ENCODE assay signal across 8 mouse cellular contexts in genomic region chr9:106225469-106226150, GRCm38 (mm10). TPM values are rescaled to one million over a fixed set of nuclear protein-coding genes. Genes with fewer than 3 reads are reported as not detected.
A peak's percentile ranks its signal among the peaks of the same experiment; 100 is the strongest.
DNase-seq lines count a peak whose midpoint lies in the region; ATAC-seq and TF ChIP-seq lines count a peak whose summit lies in the region.

No protein-coding gene starts in this region.

- peaks cover 5% of the 10 kb centered on the region; the same call in 1 of the 2 replicates for H3K4me1 ChIP-seq in kidney, postnatal 0 days (replicated peaks; ENCODE audit: insufficient read depth, low read length)
- no peaks in the 10 kb centered on the region; the same call in 1 of the 2 replicates for H3K4me1 ChIP-seq in embryonic facial prominence, embryonic 12.5 days
- H3K4me1 ChIP-seq in hindbrain, postnatal 0 days (ENCODE audit: insufficient read depth, low read length), result peaks cover 6% of the 10 kb centered on the region; the same call in 1 of the 2 replicates
- peaks cover 6% of the 10 kb centered on the region; the same call in 1 of the 2 replicates for H3K4me1 ChIP-seq in midbrain, embryonic 16.5 days (ENCODE audit: control insufficient read depth, insufficient read depth, low read length)

- no peaks in the 10 kb centered on the region for H3K27me3 ChIP-seq in kidney, postnatal 0 days (ENCODE audit: insufficient read depth, low read length)
- peaks cover 18% of the 10 kb centered on the region for H3K27me3 ChIP-seq in embryonic facial prominence, embryonic 12.5 days
- H3K27me3 ChIP-seq in hindbrain, postnatal 0 days (ENCODE audit: insufficient read depth, low read length), result 0 out of 2 replicates have a peak, but pooled peaks cover 4% of the 10 kb centered on the region
- no peaks in the 10 kb centered on the region for H3K27me3 ChIP-seq in midbrain, embryonic 16.5 days (ENCODE audit: control insufficient read depth, insufficient read depth, low read depth, low read length)

- peak overlapping the region; percentile 65 for H3K4me2 ChIP-seq in kidney, postnatal 0 days (ENCODE audit: low read length)
- H3K4me2 ChIP-seq in embryonic facial prominence, embryonic 12.5 days (replicated peaks), result peak overlapping the region; percentile 61
- peak overlapping the region; percentile 56 for H3K4me2 ChIP-seq in hindbrain, postnatal 0 days (ENCODE audit: low read depth, low read length)
- peak overlapping the region; percentile 70 for H3K4me2 ChIP-seq in midbrain, embryonic 16.5 days (ENCODE audit: low read length)

- TF ChIP-seq CTCF in kidney, postnatal 0 days (IDR thresholded peaks at IDR 0.05; ENCODE audit: low read depth), result no peak
- no peak for TF ChIP-seq CTCF in hindbrain, postnatal 0 days (IDR thresholded peaks at IDR 0.05; ENCODE audit: low read depth)

- H3K9ac ChIP-seq in kidney, postnatal 0 days (ENCODE audit: low read depth, low read length), result no peak overlapping the region; the same call in 1 of the 2 replicates
- H3K9ac ChIP-seq in embryonic facial prominence, embryonic 12.5 days, result peak overlapping the region; percentile 36
- peak overlapping the region; percentile 40; the same call in 1 of the 2 replicates for H3K9ac ChIP-seq in hindbrain, postnatal 0 days (replicated peaks; ENCODE audit: low read length)
- H3K9ac ChIP-seq in midbrain, embryonic 16.5 days (ENCODE audit: low read depth, low read length), result peak overlapping the region; percentile 65

- peak overlapping the region; percentile 24 for H3K4me3 ChIP-seq in kidney, postnatal 0 days (replicated peaks; ENCODE audit: low read depth, low read length)
- H3K4me3 ChIP-seq in embryonic facial prominence, embryonic 12.5 days, result peak overlapping the region; percentile 32
- peak overlapping the region; percentile 32 for H3K4me3 ChIP-seq in hindbrain, postnatal 0 days (ENCODE audit: low read length)
- peak overlapping the region; percentile 35 for H3K4me3 ChIP-seq in midbrain, embryonic 16.5 days (ENCODE audit: low read depth, low read length)

- intact Hi-C loops in left cerebral cortex, postnatal 36 days (cut with DNase I), result no loop called here

- H3K36me3 ChIP-seq in kidney, postnatal 0 days (ENCODE audit: insufficient read depth, low read length), result no peaks in the 10 kb centered on the region
- no peaks in the 10 kb centered on the region for H3K36me3 ChIP-seq in embryonic facial prominence, embryonic 12.5 days
- H3K36me3 ChIP-seq in hindbrain, postnatal 0 days (ENCODE audit: insufficient read depth, low read length), result no peaks in the 10 kb centered on the region
- no peaks in the 10 kb centered on the region for H3K36me3 ChIP-seq in midbrain, embryonic 16.5 days (ENCODE audit: control insufficient read depth, insufficient read depth, low read length)

- H3K27ac ChIP-seq in kidney, postnatal 0 days, result peak overlapping the region; percentile 19; the same call in 1 of the 2 replicates
- no peak overlapping the region for H3K27ac ChIP-seq in embryonic facial prominence, embryonic 12.5 days
- peak overlapping the region; percentile 9 for H3K27ac ChIP-seq in hindbrain, postnatal 0 days
- peak overlapping the region; percentile 57 for H3K27ac ChIP-seq in midbrain, embryonic 16.5 days (ENCODE audit: low read length)

- DNase-seq in kidney, postnatal 0 days (ENCODE audit: low spot score), result no peak
- no peak for DNase-seq in kidney, postnatal 25 days
- DNase-seq in hindbrain, postnatal 0 days (ENCODE audit: low spot score), result no peak
- no peak for DNase-seq in left cerebral cortex, postnatal 36 days (ENCODE audit: low spot score in 2 of 2)
- no peak for DNase-seq in cerebellum, postnatal 14 days

- ATAC-seq in kidney, postnatal 0 days (replicated peaks; ENCODE audit: low FRiP score, low read depth), result 0 out of 2 replicates have a peak, but pooled peaks have one; percentile 2
- no peak for ATAC-seq in embryonic facial prominence, embryonic 12.5 days (ENCODE audit: insufficient number of reproducible peaks, insufficient read depth, low FRiP score, low TSS enrichment)
- ATAC-seq in hindbrain, postnatal 0 days, result no peak
- 0 out of 2 replicates have a peak, but pooled peaks have one; percentile 13 for ATAC-seq in midbrain, embryonic 16.5 days
- no peak for ATAC-seq in megakaryocyte progenitor cell, adult 5-6 weeks (replicated peaks; ENCODE audit: poor library complexity)

- 60% methylated on average over 24 of the region's 24 CpGs for WGBS in kidney, postnatal 0 days
- 61% methylated on average over 24 of the region's 24 CpGs for WGBS in embryonic facial prominence, embryonic 12.5 days
- WGBS in hindbrain, postnatal 0 days, result 59% methylated on average over 24 of the region's 24 CpGs
- 62% methylated on average over 24 of the region's 24 CpGs for WGBS in midbrain, embryonic 16.5 days

- H3K9me3 ChIP-seq in kidney, postnatal 0 days (replicated peaks; ENCODE audit: low read length), result no peaks in the 10 kb centered on the region
- H3K9me3 ChIP-seq in embryonic facial prominence, embryonic 12.5 days, result no peaks in the 10 kb centered on the region
- no peaks in the 10 kb centered on the region for H3K9me3 ChIP-seq in hindbrain, postnatal 0 days (ENCODE audit: low read length)
- H3K9me3 ChIP-seq in midbrain, embryonic 16.5 days (replicated peaks; ENCODE audit: control insufficient read depth, low read length, poor library complexity, severe bottlenecking), result no peaks in the 10 kb centered on the region

RNA-seq across cellular contexts. Expression of gene Tlr9, which starts 3.2 kb away (rescaled TPM):
- polyA plus RNA-seq in kidney, postnatal 0 days (2015; fragmentation: Nextera tagmentation; extraction: Ambion mirVana), result 0.06 and 0.07 TPM in 2 replicates
- not detected in 2 replicates for polyA plus RNA-seq in embryonic facial prominence, embryonic 12.5 days (2016; fragmentation: Nextera tagmentation; extraction: Ambion mirVana)
- 0.36 and 0.37 TPM in 2 replicates for total RNA-seq in hindbrain, postnatal 0 days (2014; rRNA removed)
- polyA plus RNA-seq in hindbrain, postnatal 0 days (2015; fragmentation: Nextera tagmentation; extraction: Ambion mirVana), result 0.09 and 0.11 TPM in 2 replicates
- polyA plus RNA-seq in midbrain, embryonic 16.5 days (2015; fragmentation: Nextera tagmentation; extraction: Ambion mirVana), result not detected in 2 replicates
- 1 to 10 TPM in 1 of 2 experiments, under 1 TPM in 1; 0.89 to 1.3 TPM for total RNA-seq in left cerebral cortex, postnatal 36 days (2021)
- total RNA-seq in megakaryocyte progenitor cell, adult 5-6 weeks (2015), result 2.2 and 4.5 TPM in 2 replicates
- 0.37 and 0.46 TPM in 2 replicates for total RNA-seq in megakaryocyte progenitor cell, adult 5-6 weeks (2017)

RNA-seq across cellular contexts. Expression of gene Twf2, which starts 22.7 kb away (rescaled TPM):
- 44.0 and 51.1 TPM in 2 replicates for polyA plus RNA-seq in kidney, postnatal 0 days (2015; fragmentation: Nextera tagmentation; extraction: Ambion mirVana)
- 66.7 and 70.6 TPM in 2 replicates for polyA plus RNA-seq in embryonic facial prominence, embryonic 12.5 days (2016; fragmentation: Nextera tagmentation; extraction: Ambion mirVana)
- 57.4 and 72.6 TPM in 2 replicates for total RNA-seq in hindbrain, postnatal 0 days (2014; rRNA removed)
- 42.0 and 43.9 TPM in 2 replicates for polyA plus RNA-seq in hindbrain, postnatal 0 days (2015; fragmentation: Nextera tagmentation; extraction: Ambion mirVana)
- 49.5 and 52.1 TPM in 2 replicates for polyA plus RNA-seq in midbrain, embryonic 16.5 days (2015; fragmentation: Nextera tagmentation; extraction: Ambion mirVana)
- total RNA-seq in left cerebral cortex, postnatal 36 days (2021), result 10 to 100 TPM; 60.6 to 63.0 TPM
- total RNA-seq in megakaryocyte progenitor cell, adult 5-6 weeks (2015), result 45.1 and 46.4 TPM in 2 replicates
- 67.5 and 80.6 TPM in 2 replicates for total RNA-seq in megakaryocyte progenitor cell, adult 5-6 weeks (2017)

RNA-seq across cellular contexts. Expression of gene Alas1, which starts 22.8 kb away (rescaled TPM):
- 142 and 152 TPM in 2 replicates for polyA plus RNA-seq in kidney, postnatal 0 days (2015; fragmentation: Nextera tagmentation; extraction: Ambion mirVana)
- 97.8 and 107 TPM in 2 replicates for polyA plus RNA-seq in embryonic facial prominence, embryonic 12.5 days (2016; fragmentation: Nextera tagmentation; extraction: Ambion mirVana)
- total RNA-seq in hindbrain, postnatal 0 days (2014; rRNA removed), result 80.9 and 92.7 TPM in 2 replicates
- polyA plus RNA-seq in hindbrain, postnatal 0 days (2015; fragmentation: Nextera tagmentation; extraction: Ambion mirVana), result 80.4 and 92.3 TPM in 2 replicates
- polyA plus RNA-seq in midbrain, embryonic 16.5 days (2015; fragmentation: Nextera tagmentation; extraction: Ambion mirVana), result 108 and 112 TPM in 2 replicates
- total RNA-seq in left cerebral cortex, postnatal 36 days (2021), result 100 to 1,000 TPM; 138 TPM
- 559 and 576 TPM in 2 replicates for total RNA-seq in megakaryocyte progenitor cell, adult 5-6 weeks (2015)
- 961 and 988 TPM in 2 replicates for total RNA-seq in megakaryocyte progenitor cell, adult 5-6 weeks (2017)

RNA-seq across cellular contexts. Expression of gene Ppm1m, which starts 26.1 kb away (rescaled TPM):
- polyA plus RNA-seq in kidney, postnatal 0 days (2015; fragmentation: Nextera tagmentation; extraction: Ambion mirVana), result 33.2 and 35.5 TPM in 2 replicates
- polyA plus RNA-seq in embryonic facial prominence, embryonic 12.5 days (2016; fragmentation: Nextera tagmentation; extraction: Ambion mirVana), result 55.2 and 57.2 TPM in 2 replicates
- total RNA-seq in hindbrain, postnatal 0 days (2014; rRNA removed), result 19.0 and 23.3 TPM in 2 replicates
- 18.5 and 21.2 TPM in 2 replicates for polyA plus RNA-seq in hindbrain, postnatal 0 days (2015; fragmentation: Nextera tagmentation; extraction: Ambion mirVana)
- polyA plus RNA-seq in midbrain, embryonic 16.5 days (2015; fragmentation: Nextera tagmentation; extraction: Ambion mirVana), result 16.6 and 16.7 TPM in 2 replicates
- 10 to 100 TPM; 23.0 to 25.8 TPM for total RNA-seq in left cerebral cortex, postnatal 36 days (2021)
- 14.3 and 16.9 TPM in 2 replicates for total RNA-seq in megakaryocyte progenitor cell, adult 5-6 weeks (2015)
- total RNA-seq in megakaryocyte progenitor cell, adult 5-6 weeks (2017), result 15.5 and 23.7 TPM in 2 replicates

RNA-seq across cellular contexts. Expression of gene Wdr82, which starts 54.9 kb away (rescaled TPM):
- polyA plus RNA-seq in kidney, postnatal 0 days (2015; fragmentation: Nextera tagmentation; extraction: Ambion mirVana), result 16.9 and 18.5 TPM in 2 replicates
- 30.8 and 32.6 TPM in 2 replicates for polyA plus RNA-seq in embryonic facial prominence, embryonic 12.5 days (2016; fragmentation: Nextera tagmentation; extraction: Ambion mirVana)
- total RNA-seq in hindbrain, postnatal 0 days (2014; rRNA removed), result 240 and 243 TPM in 2 replicates
- 29.1 and 32.6 TPM in 2 replicates for polyA plus RNA-seq in hindbrain, postnatal 0 days (2015; fragmentation: Nextera tagmentation; extraction: Ambion mirVana)
- polyA plus RNA-seq in midbrain, embryonic 16.5 days (2015; fragmentation: Nextera tagmentation; extraction: Ambion mirVana), result 35.5 and 35.9 TPM in 2 replicates
- total RNA-seq in left cerebral cortex, postnatal 36 days (2021), result 100 to 1,000 TPM; 127 to 132 TPM
- 58.1 and 58.5 TPM in 2 replicates for total RNA-seq in megakaryocyte progenitor cell, adult 5-6 weeks (2015)
- 63.6 and 72.5 TPM in 2 replicates for total RNA-seq in megakaryocyte progenitor cell, adult 5-6 weeks (2017)

Comparison
In these comparisons a context has a peak if more than half of its experiments do, and no peak if none do; other contexts are left out.
1. ATAC-seq: peak in kidney, postnatal 0 days (single experiment) and midbrain, embryonic 16.5 days (single experiment); none in embryonic facial prominence, embryonic 12.5 days (single experiment), hindbrain, postnatal 0 days (single experiment) and megakaryocyte progenitor cell, adult 5-6 weeks (single experiment).
2. Peak in every context shown above with its lines, with median percentiles within 50 percentile points of each other: H3K4me2 ChIP-seq and H3K4me3 ChIP-seq.